Mouse (Mus musculus): ENCODE results near the gene Thoc6.

Thoc6 gene

GRCm38 (mm10) chr17:23627813-23628212 lies 45.9 kb downstream of the Thoc6 start:
- DNase-seq, result no peak

- no peak for DNase-seq
Measured at GRCm38 (mm10) chr17:23620351-23620750, 53.3 kb downstream of the Thoc6 start.
